Mouse (Mus musculus) liver, adult 2 months (tissue): ENCODE data around the gene Prrt1. TPM values are rescaled to one million over a fixed set of nuclear protein-coding genes. Genes with fewer than 3 reads are reported as not detected.
A peak's percentile ranks its signal among the peaks of the same experiment; 100 is the strongest.

ENCODE experiments used
- DNase-seq: peaks from one replicate; pipeline ENCODE4 v3.0.0-alpha.2; 2011; ENCODE audit warnings: low read depth, low spot score; ENCODE audit errors: extremely low read depth
- H3K27ac ChIP-seq: fragments of 200-500 bp; replicated peaks from 2 replicates; pipeline ENCODE4 v1.5.1; 2012; ENCODE audit warnings: low read depth, mild to moderate bottlenecking, control low read depth, inconsistent platforms, low read length; ENCODE audit not compliant: insufficient read depth
- H3K27me3 ChIP-seq: fragments of 200-500 bp; 2 replicates; pipeline ENCODE4 v1.6.1; 2012; ENCODE audit warnings: mild to moderate bottlenecking, moderate library complexity, low read length, inconsistent platforms; ENCODE audit not compliant: control insufficient read depth, insufficient read depth
- H3K36me3 ChIP-seq: fragments of 200-500 bp; 2 replicates; pipeline ENCODE4 v1.6.1; 2012; ENCODE audit warnings: low read length, inconsistent platforms; ENCODE audit not compliant: control insufficient read depth, insufficient read depth
- H3K4me1 ChIP-seq: fragments of 200-500 bp; 2 replicates; pipeline ENCODE4 v1.6.1; 2011; ENCODE audit warnings: low read length; ENCODE audit not compliant: control insufficient read depth, insufficient read depth
- H3K4me3 ChIP-seq: fragments of 200-500 bp; 2 replicates; pipeline ENCODE4 v1.5.1; 2011; ENCODE audit warnings: low read depth, mild to moderate bottlenecking, control low read depth, low read length, moderate library complexity; ENCODE audit not compliant: insufficient read depth
- H3K79me2 ChIP-seq: fragments of 200-500 bp; 2 replicates; pipeline ENCODE4 v1.6.1; 2012; ENCODE audit warnings: inconsistent platforms, mild to moderate bottlenecking, low read length, moderate library complexity; ENCODE audit not compliant: control insufficient read depth, insufficient read depth
- H3K9ac ChIP-seq: fragments of 200-500 bp; 2 replicates; pipeline ENCODE4 v1.6.1; 2012; ENCODE audit warnings: low read depth, mild to moderate bottlenecking, control low read depth, inconsistent platforms, low read length
- CTCF ChIP-seq: fragments of 200-500 bp; IDR thresholded peaks from 2 replicates; pipeline ENCODE4 v1.5.1; 2011; ENCODE audit warnings: low read depth, low read length, control low read depth
- POLR2A ChIP-seq: fragments of 200-500 bp; IDR thresholded peaks from 2 replicates; pipeline ENCODE4 v1.6.1; 2011; ENCODE audit warnings: low read length, control low read depth; ENCODE audit not compliant: insufficient read depth; ENCODE audit errors: extremely low read depth
- WGBS: fragments of 180-500 bp; shearing (Covaris S2); methylation state at CpG from one replicate; pipeline ENCODE4 v1.1.7; 2018; 5-methylcytosine and 5-hydroxymethylcytosine counted together
- polyA plus RNA-seq: library from polyadenylated mRNA; depleted of rRNA; stranded (reverse); fragments of >200 nt; gene quantifications from 2 replicates; pipeline ENCODE4 v1.2.3, GENCODE M21; 2012
- total RNA-seq: library from RNA; depleted of rRNA; stranded (reverse); fragments of >200 nt; gene quantifications from 2 replicates; pipeline ENCODE4 v1.2.3, GENCODE M21; 2014

The Prrt1 gene
- total and polyA plus RNA-seq, 2 experiments = 0.32 TPM; not detected in 1

DNA sequence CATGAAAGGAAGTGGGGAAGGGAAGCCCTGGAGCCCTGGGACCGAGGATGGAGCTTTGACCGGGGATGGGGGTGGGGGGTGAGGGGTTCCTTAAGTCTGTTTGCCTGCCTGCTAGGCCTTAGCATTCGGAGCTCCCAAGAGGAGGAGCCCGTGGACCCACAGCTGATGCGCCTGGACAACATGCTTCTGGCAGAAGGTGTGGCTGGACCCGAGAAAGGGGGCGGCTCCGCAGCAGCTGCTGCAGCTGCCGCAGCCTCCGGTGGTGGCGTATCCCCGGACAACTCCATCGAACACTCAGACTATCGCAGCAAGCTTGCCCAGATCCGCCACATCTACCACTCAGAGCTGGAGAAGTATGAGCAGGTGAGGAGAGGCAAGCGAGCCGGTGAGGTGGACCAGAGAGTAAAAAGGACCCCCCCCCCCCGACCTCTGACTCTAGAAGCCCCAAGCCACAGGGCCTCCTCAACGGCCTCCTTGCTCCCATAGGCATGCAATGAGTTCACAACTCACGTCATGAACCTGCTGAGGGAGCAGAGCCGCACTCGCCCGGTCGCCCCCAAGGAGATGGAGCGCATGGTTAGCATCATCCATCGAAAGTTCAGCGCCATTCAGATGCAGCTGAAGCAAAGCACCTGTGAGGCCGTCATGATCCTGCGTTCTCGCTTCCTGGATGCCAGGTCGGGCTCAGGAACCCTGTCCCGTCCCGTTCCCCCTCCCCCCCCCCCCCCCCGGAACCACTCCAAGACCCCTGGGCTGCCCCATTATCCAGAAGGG is 35.4 kb upstream of the Prrt1 start:
- Histone ChIP-seq H3K9ac (peak overlapping the region; percentile 37; the same call in 1 of the 2 replicates), H3K4me1 (peaks cover 5% of the 10 kb centered on the region), H3K27ac (no peak overlapping the region), H3K36me3 (peaks cover 2% of the 10 kb centered on the region; the same call in 1 of the 2 replicates), H3K27me3 (no peaks in the 10 kb centered on the region), H3K4me3 (0 out of 2 replicates have a peak overlapping the region, but pooled peaks have one; percentile 3), H3K79me2 (no peaks in the 10 kb centered on the region)
- no peak for TF ChIP-seq CTCF
- no peak for TF ChIP-seq POLR2A
- WGBS = 79% methylated on average over 32 of the region's 34 CpGs
- DNase-seq = no peak

GRCm38 (mm10) chr17:34596098-34596497 is 33.2 kb upstream of the Prrt1 start:
- Histone ChIP-seq H3K4me1 (peaks cover 2% of the 10 kb centered on the region), H3K4me3 (no peak overlapping the region), H3K36me3 (peaks cover 2% of the 10 kb centered on the region; the same call in 1 of the 2 replicates), H3K27me3 (no peaks in the 10 kb centered on the region), H3K27ac (no peak overlapping the region), H3K79me2 (no peaks in the 10 kb centered on the region), H3K9ac (no peak overlapping the region)
- TF ChIP-seq CTCF (no peak), POLR2A (no peak)
- 69% methylated on average over 8 of the region's 8 CpGs for WGBS
- DNase-seq = no peak

DNA sequence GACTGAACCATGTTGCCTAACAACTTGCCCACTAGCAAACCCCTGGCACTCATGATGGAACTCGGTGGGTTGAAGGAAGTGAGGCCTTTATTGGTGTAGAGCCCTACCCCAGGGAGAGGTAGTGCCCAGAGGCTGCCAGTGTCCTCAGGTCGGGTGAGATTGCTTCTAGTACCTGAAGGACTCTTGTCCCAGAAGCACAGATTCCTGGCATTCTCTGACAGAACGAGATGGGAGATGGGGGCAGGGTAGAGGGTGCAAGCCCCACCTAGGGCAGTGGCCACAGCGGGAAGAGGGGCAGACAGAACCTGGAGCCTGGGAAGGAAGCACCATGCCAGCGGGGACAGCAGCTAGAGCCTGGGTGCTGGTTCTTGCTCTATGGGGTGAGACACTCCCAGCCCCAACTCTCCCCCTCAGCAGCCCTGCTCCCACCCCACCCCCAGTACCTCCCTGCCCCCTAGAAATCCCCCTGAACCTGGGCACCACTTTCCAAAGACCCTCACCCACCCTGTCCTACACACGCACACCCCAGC is 31.7 kb upstream of the Prrt1 start, which contains the start of gene Ager:
TSS of gene Ager (plus strand) at position 297 of the 530 bp plus-strand sequence.
- Histone ChIP-seq H3K9ac (no peak within 1 kb of the TSS), H3K4me1 (peaks cover 5% of the 10 kb centered on the region), H3K79me2 (no peaks in the 10 kb centered on the region), H3K4me3 (no peak within 1 kb of the TSS), H3K36me3 (peaks cover 2% of the 10 kb centered on the region; the same call in 1 of the 2 replicates), H3K27me3 (no peaks in the 10 kb centered on the region), H3K27ac (no peak within 1 kb of the TSS)
- 30% methylated on average over 6 of the region's 6 CpGs for WGBS
- no peak for DNase-seq
- TF ChIP-seq CTCF (no peak), POLR2A (no peak)

GRCm38 (mm10) chr17:34599891-34600290 is 29.4 kb upstream of the Prrt1 start:
- H3K36me3 ChIP-seq = peaks cover 2% of the 10 kb centered on the region; the same call in 1 of the 2 replicates
- no peaks in the 10 kb centered on the region for H3K27me3 ChIP-seq
- WGBS = 82% methylated on average over 9 of the region's 9 CpGs
- H3K4me3 ChIP-seq = no peak overlapping the region
- peaks cover 5% of the 10 kb centered on the region for H3K4me1 ChIP-seq
- H3K27ac ChIP-seq = no peak overlapping the region
- DNase-seq = no peak
- H3K9ac ChIP-seq = no peak overlapping the region
- TF ChIP-seq POLR2A = no peak
- no peak for TF ChIP-seq CTCF
- H3K79me2 ChIP-seq = peaks cover 4% of the 10 kb centered on the region; the same call in 1 of the 2 replicates

DNA sequence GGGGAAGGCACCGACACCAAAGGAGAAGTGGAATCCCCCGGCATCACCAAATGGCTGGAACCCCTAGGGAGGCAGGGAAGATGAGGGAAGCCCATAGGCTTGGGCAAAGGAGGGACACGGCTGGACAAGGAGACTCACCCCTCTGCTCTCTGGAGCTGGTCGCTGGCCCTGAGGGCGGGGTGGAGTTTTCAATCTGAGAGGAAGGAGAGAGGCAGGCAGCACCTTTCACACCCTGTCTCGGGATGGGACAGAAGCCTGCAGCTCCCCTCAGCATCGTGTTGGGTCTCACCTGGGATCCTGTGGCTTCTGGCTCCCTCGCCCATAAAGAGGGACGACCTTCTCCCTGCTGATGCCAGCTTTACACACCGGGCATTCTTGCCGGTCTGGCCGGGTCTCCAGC is 27.5 kb upstream of the Prrt1 start:
- H3K4me1 ChIP-seq = peaks cover 6% of the 10 kb centered on the region
- H3K27ac ChIP-seq = no peak overlapping the region
- no peak for TF ChIP-seq POLR2A
- TF ChIP-seq CTCF = no peak
- H3K27me3 ChIP-seq = no peaks in the 10 kb centered on the region
- no peak overlapping the region for H3K9ac ChIP-seq
- H3K79me2 ChIP-seq = peaks cover 8% of the 10 kb centered on the region; the same call in 1 of the 2 replicates
- H3K4me3 ChIP-seq = no peak overlapping the region
- WGBS = 87% methylated on average over 12 of the region's 12 CpGs
- DNase-seq = no peak
- no peaks in the 10 kb centered on the region for H3K36me3 ChIP-seq
